Mouse (Mus musculus) embryonic fibroblast, embryonic 13.5 days (primary cell): ENCODE measurements around the gene Upf2. TPM values are rescaled to one million over a fixed set of nuclear protein-coding genes. Genes with fewer than 3 reads are reported as not detected.
A peak's percentile ranks its signal among the peaks of the same experiment; 100 is the strongest.

Source experiments
- H3K27ac ChIP-seq: 2 replicates; pipeline ENCODE4 v1.5.1; 2012; ENCODE audit warnings: low read length, control low read depth, inconsistent platforms; ENCODE audit not compliant: insufficient read depth
- H3K4me1 ChIP-seq: 2 replicates; pipeline ENCODE4 v1.6.1; 2011; ENCODE audit warnings: low read length; ENCODE audit not compliant: control insufficient read depth, insufficient read depth
- H3K4me3 ChIP-seq: 2 replicates; pipeline ENCODE4 v1.5.1; 2011; ENCODE audit warnings: mild to moderate bottlenecking, control low read depth, low read length; ENCODE audit not compliant: insufficient read depth
- CTCF ChIP-seq: IDR thresholded peaks from 2 replicates; pipeline ENCODE4 v1.5.1; 2011; ENCODE audit warnings: mild to moderate bottlenecking, control low read depth, low read length, moderate library complexity, borderline replicate concordance; ENCODE audit not compliant: insufficient read depth
- POLR2A ChIP-seq: IDR thresholded peaks from 2 replicates; pipeline ENCODE4 v1.6.1; 2011; ENCODE audit warnings: low read depth, mild to moderate bottlenecking, control low read depth, low read length, moderate library complexity
- polyA plus RNA-seq: library from polyadenylated mRNA; stranded (reverse); fragments of >200 nt; gene quantifications from 2 replicates; pipeline ENCODE4 v1.2.4, GENCODE M21; 2011; ENCODE audit warnings: low read depth; ENCODE audit not compliant: missing spikeins, insufficient read length

The Upf2 gene
- polyA plus RNA-seq, 1 experiment: 34.4 TPM

DNA sequence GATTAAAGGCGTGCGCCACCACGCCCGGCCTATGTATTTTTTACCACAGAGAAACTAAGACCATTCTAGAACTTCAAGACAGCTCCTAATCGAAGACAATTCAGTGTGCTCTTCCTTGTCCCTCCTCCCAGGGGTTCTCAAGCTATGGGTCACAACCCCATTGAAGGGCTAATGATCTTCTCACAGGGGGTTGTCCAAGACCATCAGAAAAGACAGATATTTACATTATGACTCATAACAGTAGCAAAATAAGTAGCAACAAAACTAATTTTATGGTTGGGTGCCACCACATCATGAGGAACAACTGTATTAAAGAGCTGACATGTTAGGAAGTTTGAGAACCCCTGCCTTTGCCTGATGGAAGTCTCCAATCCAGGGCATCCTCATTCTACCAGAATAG is 19.3 kb upstream of the Upf2 start:
- Histone ChIP-seq H3K4me1 (no peaks in the 10 kb centered on the region), H3K27ac (no peak overlapping the region), H3K4me3 (no peak overlapping the region)
- no peak for TF ChIP-seq POLR2A
- no peak for TF ChIP-seq CTCF

GRCm38 (mm10) chr2:5934936-5935335 is 16.3 kb upstream of the Upf2 start:
- H3K4me1 ChIP-seq: no peaks in the 10 kb centered on the region
- TF ChIP-seq POLR2A: no peak
- no peak for TF ChIP-seq CTCF
- H3K4me3 ChIP-seq: no peak overlapping the region
- H3K27ac ChIP-seq: no peak overlapping the region

GRCm38 (mm10) chr2:5936068-5936467 is 15.2 kb upstream of the Upf2 start:
- no peaks in the 10 kb centered on the region for H3K4me1 ChIP-seq
- TF ChIP-seq CTCF (no peak), POLR2A (no peak)

DNA sequence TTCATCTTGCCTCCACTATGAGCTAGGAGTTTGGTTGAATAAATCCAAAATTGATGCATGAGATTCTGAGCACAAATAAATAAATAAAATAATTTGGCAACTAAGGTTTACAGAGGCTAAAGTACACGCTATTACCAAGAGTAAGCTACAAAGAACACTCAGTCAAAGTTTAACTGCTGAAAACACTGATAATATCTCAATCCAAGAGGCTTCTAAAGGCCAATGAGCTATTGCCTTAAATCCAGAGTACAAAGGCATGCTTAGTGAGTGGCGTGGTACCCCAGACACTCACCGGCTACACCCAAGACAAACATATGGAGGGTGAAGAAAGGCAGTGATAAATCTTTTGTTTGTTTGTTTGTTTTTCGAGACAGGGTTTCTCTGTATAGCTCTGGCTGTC is 14.7 kb upstream of the Upf2 start:
- H3K27ac ChIP-seq: no peak overlapping the region
- TF ChIP-seq POLR2A: no peak
- TF ChIP-seq CTCF: no peak
- no peak overlapping the region for H3K4me3 ChIP-seq
- no peaks in the 10 kb centered on the region for H3K4me1 ChIP-seq

More at GRCm38 (mm10) chr2:5936068-5936467, 15.2 kb upstream of the Upf2 start:
- Histone ChIP-seq H3K4me3 (no peak overlapping the region), H3K27ac (no peak overlapping the region)

DNA sequence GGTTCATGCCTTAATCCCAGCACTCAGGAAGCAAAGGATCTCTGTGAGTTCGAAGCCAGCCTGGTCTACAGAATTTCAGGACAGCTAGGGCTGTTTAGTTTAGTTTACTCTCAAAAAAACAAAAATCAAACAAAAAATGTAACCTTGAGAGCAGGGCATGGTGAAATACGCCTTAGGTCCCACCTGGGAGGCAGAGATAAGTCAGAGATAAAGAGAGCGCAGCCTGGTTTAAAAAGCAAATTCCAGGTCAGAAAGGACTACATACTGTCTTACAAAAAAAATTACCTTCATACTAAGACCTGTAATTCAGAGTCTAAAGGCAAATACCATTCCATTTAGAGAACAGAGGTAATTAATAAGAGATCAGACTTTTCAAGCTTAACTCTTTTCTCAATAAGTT is 11.9 kb upstream of the Upf2 start:
- H3K27ac ChIP-seq: no peak overlapping the region
- no peak for TF ChIP-seq CTCF
- H3K4me1 ChIP-seq: no peaks in the 10 kb centered on the region
- no peak overlapping the region for H3K4me3 ChIP-seq

- no peak for TF ChIP-seq CTCF
- no peak for TF ChIP-seq POLR2A
- Histone ChIP-seq H3K4me1 (no peaks in the 10 kb centered on the region), H3K4me3 (no peak overlapping the region), H3K27ac (no peak overlapping the region)
Measured at GRCm38 (mm10) chr2:5939911-5940310, 11.4 kb upstream of the Upf2 start.

GRCm38 (mm10) chr2:5940936-5941335 is 10.3 kb upstream of the Upf2 start:
- H3K4me1 ChIP-seq: no peaks in the 10 kb centered on the region
- no peak overlapping the region for H3K27ac ChIP-seq
- TF ChIP-seq CTCF (no peak), POLR2A (no peak)
- no peak overlapping the region for H3K4me3 ChIP-seq

GRCm38 (mm10) chr2:5941861-5942415 is 9.3 kb upstream of the Upf2 start:
- Histone ChIP-seq H3K27ac (no peak overlapping the region), H3K4me1 (no peaks in the 10 kb centered on the region), H3K4me3 (peak overlapping the region; percentile 89)
- TF ChIP-seq POLR2A: no peak
- TF ChIP-seq CTCF: no peak

- Histone ChIP-seq H3K27ac (no peak within 1 kb of the TSS), H3K4me1 (no peaks in the 10 kb centered on the region), H3K4me3 (peak within 1 kb of the TSS; percentile 89)
- no peak for TF ChIP-seq CTCF
- peak; percentile 24; the same call in 1 of the 2 replicates for TF ChIP-seq POLR2A
Measured at GRCm38 (mm10) chr2:5942416-5943032, 8.7 kb upstream of the Upf2 start, which contains the start of gene Dhtkd1. TSS of gene Dhtkd1 (minus strand) at chr2:5942792.

DNA sequence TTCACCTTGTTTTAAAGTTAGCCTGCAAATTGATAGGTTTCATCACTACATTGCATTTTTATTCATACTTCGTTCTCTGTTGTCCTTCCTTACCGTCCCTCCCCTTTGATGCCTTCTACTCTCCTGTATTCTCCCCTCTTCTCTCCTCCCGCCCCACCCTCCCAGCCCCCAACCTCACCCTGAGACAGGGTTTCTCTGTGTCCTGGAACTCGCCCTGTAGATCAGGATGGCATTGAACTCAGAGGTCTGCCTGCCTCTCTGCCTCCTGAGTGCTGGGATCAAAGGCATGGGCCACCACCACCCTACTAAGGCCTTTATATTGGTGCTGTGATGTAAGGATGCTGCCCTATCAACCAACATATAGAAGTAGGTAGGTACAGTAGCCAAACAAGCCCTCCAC is 8.2 kb upstream of the Upf2 start:
- no peak overlapping the region for H3K27ac ChIP-seq
- TF ChIP-seq CTCF: no peak
- TF ChIP-seq POLR2A: no peak

GRCm38 (mm10) chr2:5945629-5946028 is 5.6 kb upstream of the Upf2 start:
- Histone ChIP-seq H3K4me3 (no peak overlapping the region), H3K27ac (no peak overlapping the region), H3K4me1 (no peaks in the 10 kb centered on the region)
- TF ChIP-seq CTCF: no peak
- TF ChIP-seq POLR2A: no peak

More for the DNA sequence above, 8.2 kb upstream of the Upf2 start:
- no peaks in the 10 kb centered on the region for H3K4me1 ChIP-seq
- H3K4me3 ChIP-seq: peak overlapping the region; percentile 89; the same call in 1 of the 2 replicates
